Mouse (Mus musculus): ENCODE measurements at regions not wholly inside any gene's neighbourhood (a gene's known extent, or its start where the extent isn't known, plus 50 kb on each side); places are given as distances from the start of the nearest gene placed in this dataset.

DNA sequence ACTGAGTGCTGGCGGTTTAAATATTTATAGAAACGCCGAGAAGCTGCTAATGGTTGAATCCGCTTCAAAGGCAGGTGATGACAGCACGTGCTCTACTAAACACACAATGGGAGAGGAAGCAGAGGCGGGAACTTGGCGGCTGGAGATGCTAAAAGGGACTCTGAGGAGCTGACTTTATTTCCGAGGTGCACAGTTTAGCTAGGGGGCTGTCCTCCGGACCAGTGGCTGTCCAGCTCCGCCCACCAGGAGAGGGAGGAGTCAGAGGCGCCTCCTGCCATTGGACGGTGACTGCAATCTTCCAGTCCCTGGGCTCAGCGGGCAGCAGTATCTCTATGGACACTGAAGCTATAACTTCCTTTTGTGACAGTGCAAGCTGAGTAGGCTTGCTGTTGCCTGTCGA lies 400.4 kb downstream of the Ajap1 start:
- 45% methylated on average over 14 of the region's 14 CpGs for WGBS
- Histone ChIP-seq H3K36me3 (ENCODE audit: insufficient read depth, low read length) (no peaks in the 10 kb centered on the region), H3K27ac (ENCODE audit: low read length) (no peak overlapping the region), H3K4me2 (replicated peaks; ENCODE audit: low read depth, low read length) (no peak overlapping the region), H3K9me3 (ENCODE audit: low read length) (peaks cover 6% of the 10 kb centered on the region; the same call in 1 of the 2 replicates), H3K4me3 (ENCODE audit: low read length) (no peak overlapping the region), H3K27me3 (ENCODE audit: insufficient read depth, low read length) (no peaks in the 10 kb centered on the region), H3K9ac (replicated peaks; ENCODE audit: low read length) (no peak overlapping the region), H3K4me1 (ENCODE audit: insufficient read depth, low read length) (no peaks in the 10 kb centered on the region)
- peak; percentile 84; the same call in 1 of the 2 replicates for ATAC-seq (ENCODE audit: low FRiP score, low TSS enrichment)

GRCm38 (mm10) chr4:153074590-153074989 lies 408.0 kb downstream of the Ajap1 start:
- ATAC-seq (ENCODE audit: low FRiP score, low TSS enrichment) = no peak
- H3K27ac ChIP-seq (ENCODE audit: low read length) = no peak overlapping the region
- 64% methylated on average over 3 of the region's 3 CpGs for WGBS

GRCm38 (mm10) chr4:153070190-153070745 lies 412.3 kb downstream of the Ajap1 start:
- Histone ChIP-seq H3K4me1 (ENCODE audit: insufficient read depth, low read length) (no peaks in the 10 kb centered on the region), H3K27me3 (ENCODE audit: insufficient read depth, low read length) (no peaks in the 10 kb centered on the region), H3K27ac (ENCODE audit: low read length) (no peak overlapping the region), H3K4me3 (ENCODE audit: low read length) (no peak overlapping the region), H3K9me3 (ENCODE audit: low read length) (no peaks in the 10 kb centered on the region), H3K4me2 (replicated peaks; ENCODE audit: low read depth, low read length) (no peak overlapping the region), H3K36me3 (ENCODE audit: insufficient read depth, low read length) (no peaks in the 10 kb centered on the region), H3K9ac (replicated peaks; ENCODE audit: low read length) (no peak overlapping the region)
- 48% methylated on average over 15 of the region's 15 CpGs for WGBS
- no peak for ATAC-seq (ENCODE audit: low FRiP score, low TSS enrichment)

More at GRCm38 (mm10) chr4:153074590-153074989, 408.0 kb downstream of the Ajap1 start:
- Histone ChIP-seq H3K4me3 (ENCODE audit: low read length) (no peak overlapping the region), H3K4me1 (ENCODE audit: insufficient read depth, low read length) (no peaks in the 10 kb centered on the region), H3K27me3 (ENCODE audit: insufficient read depth, low read length) (no peaks in the 10 kb centered on the region), H3K9ac (replicated peaks; ENCODE audit: low read length) (no peak overlapping the region), H3K9me3 (ENCODE audit: low read length) (no peaks in the 10 kb centered on the region), H3K36me3 (ENCODE audit: insufficient read depth, low read length) (no peaks in the 10 kb centered on the region), H3K4me2 (replicated peaks; ENCODE audit: low read depth, low read length) (no peak overlapping the region)

GRCm38 (mm10) chr4:153068484-153069033 lies 414.1 kb downstream of the Ajap1 start:
- no peak overlapping the region for H3K4me3 ChIP-seq (ENCODE audit: low read length)
- no peaks in the 10 kb centered on the region for H3K4me1 ChIP-seq (ENCODE audit: insufficient read depth, low read length)
- no peaks in the 10 kb centered on the region for H3K9me3 ChIP-seq (ENCODE audit: low read length)
- peak overlapping the region; percentile 64; the same call in 1 of the 2 replicates for H3K27ac ChIP-seq (ENCODE audit: low read length)
- H3K4me2 ChIP-seq (replicated peaks; ENCODE audit: low read depth, low read length) = no peak overlapping the region
- 49% methylated on average over 12 of the region's 12 CpGs for WGBS
- no peaks in the 10 kb centered on the region for H3K27me3 ChIP-seq (ENCODE audit: insufficient read depth, low read length)
- peak; percentile 51; the same call in 1 of the 2 replicates for ATAC-seq (ENCODE audit: low FRiP score, low TSS enrichment)
- H3K36me3 ChIP-seq (ENCODE audit: insufficient read depth, low read length) = no peaks in the 10 kb centered on the region
- H3K9ac ChIP-seq (replicated peaks; ENCODE audit: low read length) = no peak overlapping the region

DNA sequence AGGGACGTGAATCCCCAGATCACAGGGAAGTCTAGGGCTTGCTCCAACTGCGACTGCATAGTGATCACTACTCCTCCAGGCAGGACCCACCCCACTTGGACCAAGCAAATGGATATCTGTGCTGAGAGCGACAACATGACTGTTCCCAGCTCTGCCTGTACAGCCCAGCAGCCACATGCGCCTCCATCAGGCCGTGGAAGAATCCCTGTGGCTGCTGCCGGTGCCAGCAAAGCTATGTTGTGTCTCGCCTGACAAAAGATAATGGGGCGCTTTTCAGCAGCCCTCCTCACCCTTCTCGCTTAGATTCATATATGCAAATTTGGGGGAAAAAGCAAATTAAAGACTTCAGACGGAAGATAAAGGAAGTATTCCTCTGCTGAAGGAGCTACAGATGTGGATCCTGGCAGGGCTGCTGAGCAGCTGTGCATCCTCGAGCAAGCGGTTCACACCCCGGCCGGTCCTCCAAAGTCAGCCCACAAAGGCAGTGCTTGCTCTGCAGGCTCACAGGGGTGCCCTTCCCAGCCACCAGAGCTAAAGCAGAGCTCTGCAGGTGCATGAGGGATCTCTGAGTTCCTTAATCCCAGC lies 418.5 kb downstream of the Ajap1 start:
- Histone ChIP-seq H3K4me1 (ENCODE audit: insufficient read depth, low read length) (no peaks in the 10 kb centered on the region), H3K9me3 (ENCODE audit: low read length) (0 out of 2 replicates have a peak, but pooled peaks cover 5% of the 10 kb centered on the region), H3K27ac (ENCODE audit: low read length) (no peak overlapping the region), H3K4me3 (ENCODE audit: low read length) (no peak overlapping the region), H3K4me2 (replicated peaks; ENCODE audit: low read depth, low read length) (no peak overlapping the region), H3K27me3 (ENCODE audit: insufficient read depth, low read length) (no peaks in the 10 kb centered on the region), H3K9ac (replicated peaks; ENCODE audit: low read length) (no peak overlapping the region), H3K36me3 (ENCODE audit: insufficient read depth, low read length) (no peaks in the 10 kb centered on the region)
- WGBS = 77% methylated on average over 14 of the region's 14 CpGs
- no peak for ATAC-seq (ENCODE audit: low FRiP score, low TSS enrichment)

DNA sequence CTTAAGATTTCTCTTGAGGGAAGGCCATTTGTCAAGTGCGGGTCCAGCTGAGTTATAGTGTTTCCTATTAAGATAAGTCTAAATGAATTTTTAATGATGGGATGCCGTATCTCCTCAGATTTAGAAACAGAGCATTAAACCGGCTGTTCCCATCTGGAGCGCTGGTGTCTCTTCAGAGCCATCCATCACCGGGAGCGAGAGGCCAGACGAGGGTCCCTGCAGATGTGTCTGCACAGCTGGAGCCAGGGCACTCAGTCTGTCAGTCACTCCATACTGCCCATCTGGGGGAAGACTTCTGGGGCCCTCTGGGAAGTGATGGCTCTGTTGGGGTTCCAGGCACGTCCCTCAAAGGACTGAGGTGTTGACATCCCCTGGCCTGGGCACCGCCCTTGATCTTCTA lies 419.2 kb downstream of the Ajap1 start:
- Histone ChIP-seq H3K4me1 (ENCODE audit: insufficient read depth, low read length) (no peaks in the 10 kb centered on the region), H3K4me3 (ENCODE audit: low read length) (no peak overlapping the region), H3K36me3 (ENCODE audit: insufficient read depth, low read length) (no peaks in the 10 kb centered on the region), H3K4me2 (replicated peaks; ENCODE audit: low read depth, low read length) (no peak overlapping the region), H3K9ac (replicated peaks; ENCODE audit: low read length) (no peak overlapping the region), H3K9me3 (ENCODE audit: low read length) (0 out of 2 replicates have a peak, but pooled peaks cover 5% of the 10 kb centered on the region), H3K27me3 (ENCODE audit: insufficient read depth, low read length) (no peaks in the 10 kb centered on the region), H3K27ac (ENCODE audit: low read length) (no peak overlapping the region)
- WGBS = 57% methylated on average over 9 of the region's 9 CpGs
- ATAC-seq (ENCODE audit: low FRiP score, low TSS enrichment) = peak; percentile 39

DNA sequence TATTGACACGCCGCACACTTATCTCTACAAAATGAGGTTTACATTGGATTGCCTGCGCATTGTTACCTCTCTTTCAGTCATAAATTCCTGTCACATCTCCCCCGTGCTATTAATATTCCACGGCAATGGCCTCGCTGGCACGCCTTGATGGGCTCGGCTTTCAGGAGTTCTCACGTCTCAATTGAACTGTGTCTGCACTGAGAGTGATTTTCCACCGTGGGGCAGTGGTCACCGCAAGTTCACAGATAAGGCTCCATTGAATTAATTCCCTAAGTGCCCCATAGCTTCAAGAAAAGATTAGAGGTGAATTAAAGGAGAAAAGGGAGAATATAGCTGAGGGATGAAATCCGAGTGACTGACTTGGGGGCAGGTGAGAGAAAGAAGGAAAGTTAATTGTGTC lies 424.5 kb downstream of the Ajap1 start:
- H3K4me3 ChIP-seq (ENCODE audit: low read length) = no peak overlapping the region
- no peak overlapping the region for H3K9ac ChIP-seq (replicated peaks; ENCODE audit: low read length)
- H3K4me2 ChIP-seq (replicated peaks; ENCODE audit: low read depth, low read length) = no peak overlapping the region
- 0 out of 2 replicates have a peak, but pooled peaks cover 10% of the 10 kb centered on the region for H3K9me3 ChIP-seq (ENCODE audit: low read length)
- H3K27ac ChIP-seq (ENCODE audit: low read length) = no peak overlapping the region
- 57% methylated on average over 12 of the region's 12 CpGs for WGBS
- H3K27me3 ChIP-seq (ENCODE audit: insufficient read depth, low read length) = no peaks in the 10 kb centered on the region
- no peaks in the 10 kb centered on the region for H3K4me1 ChIP-seq (ENCODE audit: insufficient read depth, low read length)
- no peak for ATAC-seq (ENCODE audit: low FRiP score, low TSS enrichment)
- H3K36me3 ChIP-seq (ENCODE audit: insufficient read depth, low read length) = no peaks in the 10 kb centered on the region

- no peak overlapping the region for H3K27ac ChIP-seq (ENCODE audit: low read length)
- no peaks in the 10 kb centered on the region for H3K27me3 ChIP-seq (ENCODE audit: insufficient read depth, low read length)
- 0 out of 2 replicates have a peak, but pooled peaks cover 5% of the 10 kb centered on the region for H3K9me3 ChIP-seq (ENCODE audit: low read length)
- 0 out of 2 replicates have a peak, but pooled peaks have one; percentile 31 for ATAC-seq (ENCODE audit: low FRiP score, low TSS enrichment)
- no peak overlapping the region for H3K4me3 ChIP-seq (ENCODE audit: low read length)
- no peak overlapping the region for H3K9ac ChIP-seq (replicated peaks; ENCODE audit: low read length)
- 0 out of 2 replicates have a peak, but pooled peaks cover 7% of the 10 kb centered on the region for H3K4me1 ChIP-seq (ENCODE audit: insufficient read depth, low read length)
- no peak overlapping the region for H3K4me2 ChIP-seq (replicated peaks; ENCODE audit: low read depth, low read length)
- no peaks in the 10 kb centered on the region for H3K36me3 ChIP-seq (ENCODE audit: insufficient read depth, low read length)
Observed at GRCm38 (mm10) chr4:153023711-153024110, 458.9 kb downstream of the Ajap1 start.

GRCm38 (mm10) chr4:153019211-153019610 lies 463.4 kb downstream of the Ajap1 start:
- H3K9me3 ChIP-seq (ENCODE audit: low read length) = 0 out of 2 replicates have a peak, but pooled peaks cover 5% of the 10 kb centered on the region
- no peak overlapping the region for H3K4me3 ChIP-seq (ENCODE audit: low read length)
- H3K27me3 ChIP-seq (ENCODE audit: insufficient read depth, low read length) = no peaks in the 10 kb centered on the region
- peak overlapping the region; percentile 51 for H3K4me2 ChIP-seq (replicated peaks; ENCODE audit: low read depth, low read length)
- H3K36me3 ChIP-seq (ENCODE audit: insufficient read depth, low read length) = no peaks in the 10 kb centered on the region
- ATAC-seq (ENCODE audit: low FRiP score, low TSS enrichment) = peak; percentile 83
- H3K9ac ChIP-seq (replicated peaks; ENCODE audit: low read length) = no peak overlapping the region
- peak overlapping the region; percentile 16; the same call in 1 of the 2 replicates for H3K27ac ChIP-seq (ENCODE audit: low read length)
- H3K4me1 ChIP-seq (ENCODE audit: insufficient read depth, low read length) = 0 out of 2 replicates have a peak, but pooled peaks cover 7% of the 10 kb centered on the region
- 57% methylated on average over 10 of the region's 10 CpGs for WGBS

Measured in kidney, embryonic 16.5 days (tissue).